Mouse (Mus musculus): ENCODE data around the gene Nol8.

DNA sequence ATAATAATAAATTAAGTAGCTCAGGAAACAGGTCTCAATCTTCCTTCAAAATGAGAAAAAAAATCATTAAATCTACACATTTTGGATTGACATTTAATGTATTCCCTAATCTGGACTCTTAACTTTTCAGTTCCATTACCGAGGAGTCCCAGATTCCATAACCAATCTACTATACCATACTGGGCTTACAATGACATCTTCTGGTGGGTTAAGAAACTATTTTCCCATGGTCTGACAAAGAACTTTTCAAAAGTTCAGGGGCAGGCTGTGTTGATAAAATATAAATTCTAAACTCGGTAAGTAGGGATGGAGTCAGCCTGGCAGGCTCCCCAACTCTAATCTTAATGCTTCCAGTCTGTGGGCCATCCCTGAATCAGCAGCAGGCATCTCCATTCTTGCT, 1.7 kb upstream of the Nol8 start:
- no peak for TF ChIP-seq CTCF (IDR thresholded peaks at IDR 0.05; ENCODE audit: insufficient read depth, low read length)
- no peak for TF ChIP-seq POLR2A (IDR thresholded peaks at IDR 0.05; ENCODE audit: borderline replicate concordance, extremely low read depth, low read depth, low read length)
